Mouse (Mus musculus): ENCODE results near the gene Odf4.

DNA sequence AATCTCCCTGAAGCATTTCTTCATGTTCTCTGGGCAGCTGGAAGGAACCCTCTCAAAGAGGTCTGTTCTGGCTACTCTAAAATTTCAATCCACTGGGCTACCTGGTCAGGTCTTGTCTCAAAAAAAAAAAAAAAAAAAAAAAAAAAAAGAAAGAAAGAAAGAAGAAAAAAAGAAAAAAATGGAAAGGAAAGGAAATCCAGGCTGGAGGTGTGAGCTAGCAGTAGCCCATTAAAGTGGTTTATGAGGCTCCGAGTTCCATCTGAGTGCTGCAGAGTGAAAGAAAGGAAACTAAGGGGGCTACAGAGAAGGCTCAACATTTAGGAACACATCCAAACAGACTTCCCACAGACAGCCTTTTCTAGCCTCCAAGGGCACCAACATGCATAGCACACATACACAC lies 31.1 kb upstream of the Odf4 start:
- TF ChIP-seq CTCF (IDR thresholded peaks at IDR 0.05; ENCODE audit: low read depth), result no peak
- no peak for TF ChIP-seq EP300 (IDR thresholded peaks at IDR 0.05; ENCODE audit: low read depth)

All from heart, postnatal 0 days (tissue).